In genomic region chr11:117031249-117031648, GRCm38 (mm10) we compare ENCODE assay signal across 8 mouse cellular contexts.
DNase-seq lines count a peak whose midpoint lies in the region; ATAC-seq and TF ChIP-seq lines count a peak whose summit lies in the region.

No protein-coding gene starts in this region.

- no peak for DNase-seq in heart, adult 2 months
- DNase-seq in NIH3T3 (ENCODE audit: low read depth) = peak; percentile 20
- DNase-seq in hindbrain, embryonic 14.5 days (ENCODE audit: low spot score) = no peak
- DNase-seq in liver, embryonic 13.5 days = peak; percentile 38
- no peak for DNase-seq in T-cell, adult 2 months (ENCODE audit: low spot score)
- no peak for DNase-seq in Muller cell, postnatal 12 days (ENCODE audit: inconsistent ontology term)
- DNase-seq in spleen, postnatal 14 days (ENCODE audit: low spot score in 2 of 2) = no peak

- no peak for ATAC-seq in heart, embryonic 13.5 days (ENCODE audit: extremely low read depth, insufficient number of reproducible peaks, low FRiP score, low TSS enrichment)
- no peak for ATAC-seq in hindbrain, embryonic 14.5 days (ENCODE audit: low FRiP score)
- ATAC-seq in liver, embryonic 13.5 days (ENCODE audit: low read depth) = peak; percentile 52

- TF ChIP-seq EP300 in heart, adult 2 months (IDR thresholded peaks at IDR 0.05; ENCODE audit: insufficient read depth, low read depth, low read length) = no peak

- 17% methylated on average over 4 of the region's 4 CpGs for WGBS in heart, embryonic 13.5 days
- WGBS in heart, adult 2 months = 43% methylated on average over 4 of the region's 4 CpGs
- 19% methylated on average over 4 of the region's 4 CpGs for WGBS in hindbrain, embryonic 14.5 days
- WGBS in liver, embryonic 13.5 days (ENCODE audit: insufficient replicate concordance) = 13% methylated on average over 4 of the region's 4 CpGs

- peak overlapping the region; percentile 50 for H3K27ac ChIP-seq in heart, embryonic 13.5 days (replicated peaks)
- no peak overlapping the region for H3K27ac ChIP-seq in heart, adult 2 months
- peak overlapping the region; percentile 77; the same call in 1 of the 2 replicates for H3K27ac ChIP-seq in hindbrain, embryonic 14.5 days
- peak overlapping the region; percentile 34 for H3K27ac ChIP-seq in liver, embryonic 13.5 days

- intact Hi-C loops in heart, adult 2 months (cut with DNase I) = no loop called here

- no peak overlapping the region for H3K4me2 ChIP-seq in heart, embryonic 13.5 days
- H3K4me2 ChIP-seq in hindbrain, embryonic 14.5 days (replicated peaks) = no peak overlapping the region
- no peak overlapping the region for H3K4me2 ChIP-seq in liver, embryonic 13.5 days

- H3K36me3 ChIP-seq in heart, embryonic 13.5 days = no peaks in the 10 kb centered on the region
- H3K36me3 ChIP-seq in heart, adult 2 months (ENCODE audit: control insufficient read depth, insufficient read depth, low read length) = no peaks in the 10 kb centered on the region
- no peaks in the 10 kb centered on the region for H3K36me3 ChIP-seq in hindbrain, embryonic 14.5 days (replicated peaks; ENCODE audit: control insufficient read depth, insufficient read depth)
- no peaks in the 10 kb centered on the region for H3K36me3 ChIP-seq in liver, embryonic 13.5 days

- peaks cover 9% of the 10 kb centered on the region for H3K27me3 ChIP-seq in heart, embryonic 13.5 days (replicated peaks)
- no peaks in the 10 kb centered on the region for H3K27me3 ChIP-seq in heart, adult 2 months (ENCODE audit: control insufficient read depth, insufficient read depth, low read length)
- H3K27me3 ChIP-seq in hindbrain, embryonic 14.5 days (ENCODE audit: control insufficient read depth, insufficient read depth, low read length) = no peaks in the 10 kb centered on the region
- peaks cover 14% of the 10 kb centered on the region for H3K27me3 ChIP-seq in liver, embryonic 13.5 days

- H3K4me1 ChIP-seq in heart, embryonic 13.5 days = peaks cover 41% of the 10 kb centered on the region
- no peaks in the 10 kb centered on the region for H3K4me1 ChIP-seq in heart, adult 2 months (ENCODE audit: control insufficient read depth, insufficient read depth, low read length)
- H3K4me1 ChIP-seq in hindbrain, embryonic 14.5 days (replicated peaks; ENCODE audit: control insufficient read depth, insufficient read depth, low read length) = peaks cover 45% of the 10 kb centered on the region
- H3K4me1 ChIP-seq in liver, embryonic 13.5 days (replicated peaks) = peaks cover 58% of the 10 kb centered on the region

- TF ChIP-seq CTCF in heart, adult 2 months (IDR thresholded peaks at IDR 0.05) = no peak

- TF ChIP-seq POLR2A in heart, adult 2 months (IDR thresholded peaks at IDR 0.05; ENCODE audit: insufficient read depth, low read depth, low read length) = no peak

- no peaks in the 10 kb centered on the region for H3K79me2 ChIP-seq in heart, adult 2 months (replicated peaks; ENCODE audit: control insufficient read depth, insufficient read depth, low read length)

- no peak overlapping the region for H3K4me3 ChIP-seq in heart, embryonic 13.5 days
- H3K4me3 ChIP-seq in heart, adult 2 months = no peak overlapping the region
- no peak overlapping the region for H3K4me3 ChIP-seq in hindbrain, embryonic 14.5 days (replicated peaks; ENCODE audit: low read length)
- no peak overlapping the region for H3K4me3 ChIP-seq in liver, embryonic 13.5 days (replicated peaks)

- no peaks in the 10 kb centered on the region for H3K9me3 ChIP-seq in heart, embryonic 13.5 days
- H3K9me3 ChIP-seq in hindbrain, embryonic 14.5 days (ENCODE audit: control insufficient read depth, low read length) = no peaks in the 10 kb centered on the region
- no peaks in the 10 kb centered on the region for H3K9me3 ChIP-seq in liver, embryonic 13.5 days (replicated peaks)

- no peak overlapping the region for H3K9ac ChIP-seq in heart, embryonic 13.5 days
- H3K9ac ChIP-seq in heart, adult 2 months (ENCODE audit: low read depth, low read length) = no peak overlapping the region
- no peak overlapping the region for H3K9ac ChIP-seq in hindbrain, embryonic 14.5 days
- no peak overlapping the region for H3K9ac ChIP-seq in liver, embryonic 13.5 days

Comparison
In these comparisons a context has a peak if more than half of its experiments do, and no peak if none do; other contexts are left out.
1. DNase-seq: peak in NIH3T3 (single experiment) and liver, embryonic 13.5 days (single experiment); none in heart, adult 2 months (0 of 2), hindbrain, embryonic 14.5 days (single experiment), T-cell, adult 2 months (single experiment), Muller cell, postnatal 12 days (single experiment) and spleen, postnatal 14 days (0 of 2).